Mouse (Mus musculus) hindbrain, embryonic 11.5 days (tissue): ENCODE measurements around the gene Ubxn10. TPM values are rescaled to one million over a fixed set of nuclear protein-coding genes. Genes with fewer than 3 reads are reported as not detected.

Experiments used
- ATAC-seq: fragments of 200-750 bp; cut with Nextera tagmentation; 2 replicates; pipeline ENCODE4 v1.8.0; 2017; ENCODE audit warnings: mild to moderate bottlenecking, moderate TSS enrichment, moderate library complexity; ENCODE audit not compliant: low FRiP score
- DNase-seq: peaks from one replicate; pipeline ENCODE4 v3.0.0-alpha.2; 2015; ENCODE audit warnings: low spot score
- H3K27ac ChIP-seq: fragments of 300-500 bp; sonication (generic); 2 replicates; pipeline ENCODE4 v1.5.1; 2014; ENCODE audit warnings: mild to moderate bottlenecking, low read depth, low read length
- H3K27me3 ChIP-seq: fragments of 300-500 bp; sonication (generic); 2 replicates; pipeline ENCODE4 v1.6.1; 2014; ENCODE audit warnings: mild to moderate bottlenecking, low read length, moderate library complexity, mixed read lengths; ENCODE audit not compliant: control insufficient read depth, insufficient read depth
- H3K36me3 ChIP-seq: fragments of 300-500 bp; sonication (generic); 2 replicates; pipeline ENCODE4 v1.6.1; 2014; ENCODE audit warnings: mild to moderate bottlenecking, low read length, moderate library complexity, mixed read lengths; ENCODE audit not compliant: control insufficient read depth, insufficient read depth
- H3K4me1 ChIP-seq: fragments of 300-500 bp; sonication (generic); replicated peaks from 2 replicates; pipeline ENCODE4 v1.6.1; 2014; ENCODE audit warnings: low read length, mixed read lengths; ENCODE audit not compliant: control insufficient read depth, insufficient read depth
- H3K4me2 ChIP-seq: fragments of 300-500 bp; sonication (generic); replicated peaks from 2 replicates; pipeline ENCODE4 v1.6.1; 2014; ENCODE audit warnings: mild to moderate bottlenecking, low read depth, low read length
- H3K4me3 ChIP-seq: fragments of 300-500 bp; sonication (generic); 2 replicates; pipeline ENCODE4 v1.5.1; 2014; ENCODE audit warnings: low read depth, low read length
- H3K9ac ChIP-seq: fragments of 300-500 bp; sonication (generic); 2 replicates; pipeline ENCODE4 v1.6.1; 2014; ENCODE audit warnings: low read depth, low read length
- H3K9me3 ChIP-seq: fragments of 300-500 bp; sonication (generic); 2 replicates; pipeline ENCODE4 v1.6.1; 2016; ENCODE audit warnings: low read length; ENCODE audit not compliant: control insufficient read depth
- whole genome bisulfite sequencing: fragments of 180-500 bp; shearing (Covaris S2); extraction: QIAGEN DNeasy Blood & Tissue Kit; methylation state at CpG from one replicate; pipeline ENCODE4 v1.1.7; 2014; 5-methylcytosine and 5-hydroxymethylcytosine counted together
- polyA plus RNA-seq: library from polyadenylated mRNA; unstranded; fragments of >200 nt; fragmentation: Nextera tagmentation; extraction: Ambion mirVana; gene quantifications from 2 replicates; pipeline ENCODE4 v1.2.1, GENCODE M21; 2014

The Ubxn10 gene
- polyA plus RNA-seq, 1 experiment from 2014 or later: 2.8 TPM

- 5% methylated on average over 4 of the region's 4 CpGs for WGBS
- no peak for DNase-seq
- Histone ChIP-seq H3K36me3 (no peaks in the 10 kb centered on the region), H3K9me3 (no peaks in the 10 kb centered on the region), H3K9ac (no peak overlapping the region), H3K27ac (0 out of 2 replicates have a peak overlapping the region, but pooled peaks have one; percentile 13), H3K4me3 (no peak overlapping the region), H3K4me1 (peaks cover 25% of the 10 kb centered on the region), H3K27me3 (peaks cover 7% of the 10 kb centered on the region), H3K4me2 (no peak overlapping the region)
- ATAC-seq: no peak
Measured at GRCm38 (mm10) chr4:138690561-138690960, 46.4 kb downstream of the Ubxn10 start.

GRCm38 (mm10) chr4:138689094-138689512, 47.9 kb downstream of the Ubxn10 start:
- Histone ChIP-seq H3K27ac (no peak overlapping the region), H3K4me2 (no peak overlapping the region), H3K9ac (no peak overlapping the region), H3K36me3 (no peaks in the 10 kb centered on the region), H3K9me3 (no peaks in the 10 kb centered on the region), H3K27me3 (peaks cover 7% of the 10 kb centered on the region), H3K4me1 (peaks cover 25% of the 10 kb centered on the region), H3K4me3 (no peak overlapping the region)
- 11% methylated on average over 3 of the region's 3 CpGs for WGBS
- no peak for ATAC-seq
- DNase-seq: no peak

GRCm38 (mm10) chr4:138685813-138686212, 51.2 kb downstream of the Ubxn10 start:
- no peak overlapping the region for H3K4me3 ChIP-seq
- H3K9me3 ChIP-seq: no peaks in the 10 kb centered on the region
- H3K4me2 ChIP-seq: no peak overlapping the region
- DNase-seq (no peak), ATAC-seq (no peak)
- 83% methylated on average over 6 of the region's 6 CpGs for WGBS
- H3K36me3 ChIP-seq: no peaks in the 10 kb centered on the region
- H3K4me1 ChIP-seq: peaks cover 18% of the 10 kb centered on the region
- H3K27me3 ChIP-seq: peaks cover 4% of the 10 kb centered on the region
- no peak overlapping the region for H3K9ac ChIP-seq
- no peak overlapping the region for H3K27ac ChIP-seq

GRCm38 (mm10) chr4:138682760-138683159, 54.2 kb downstream of the Ubxn10 start:
- Histone ChIP-seq H3K27me3 (no peaks in the 10 kb centered on the region), H3K4me1 (0 out of 2 replicates have a peak, but pooled peaks cover 7% of the 10 kb centered on the region), H3K36me3 (no peaks in the 10 kb centered on the region), H3K9me3 (no peaks in the 10 kb centered on the region), H3K4me2 (no peak overlapping the region), H3K4me3 (no peak overlapping the region), H3K27ac (peak overlapping the region; percentile 74), H3K9ac (no peak overlapping the region)
- no peak for DNase-seq
- ATAC-seq: peak; percentile 45; the same call in 1 of the 2 replicates
- WGBS: 28% methylated on average over 2 of the region's 2 CpGs

GRCm38 (mm10) chr4:138680124-138680523, 56.8 kb downstream of the Ubxn10 start:
- Histone ChIP-seq H3K9ac (no peak overlapping the region), H3K4me2 (no peak overlapping the region), H3K27ac (no peak overlapping the region), H3K9me3 (no peaks in the 10 kb centered on the region), H3K36me3 (no peaks in the 10 kb centered on the region), H3K4me3 (no peak overlapping the region), H3K4me1 (0 out of 2 replicates have a peak, but pooled peaks cover 7% of the 10 kb centered on the region), H3K27me3 (no peaks in the 10 kb centered on the region)
- ATAC-seq: no peak
- WGBS: 83% methylated on average over 4 of the region's 4 CpGs
- DNase-seq: no peak

GRCm38 (mm10) chr4:138677579-138677978, 59.4 kb downstream of the Ubxn10 start:
- peak; percentile 76 for DNase-seq
- H3K4me1 ChIP-seq: 0 out of 2 replicates have a peak, but pooled peaks cover 3% of the 10 kb centered on the region
- 25% methylated on average over 16 of the region's 16 CpGs for WGBS
- no peaks in the 10 kb centered on the region for H3K9me3 ChIP-seq
- no peak overlapping the region for H3K9ac ChIP-seq
- H3K27me3 ChIP-seq: no peaks in the 10 kb centered on the region
- H3K4me3 ChIP-seq: no peak overlapping the region
- H3K36me3 ChIP-seq: no peaks in the 10 kb centered on the region
- no peak overlapping the region for H3K27ac ChIP-seq
- ATAC-seq: no peak
- H3K4me2 ChIP-seq: 0 out of 2 replicates have a peak overlapping the region, but pooled peaks have one; percentile 3

GRCm38 (mm10) chr4:138676480-138676879, 60.5 kb downstream of the Ubxn10 start:
- no peak overlapping the region for H3K4me2 ChIP-seq
- H3K27ac ChIP-seq: no peak overlapping the region
- no peak overlapping the region for H3K4me3 ChIP-seq
- H3K27me3 ChIP-seq: no peaks in the 10 kb centered on the region
- H3K9ac ChIP-seq: no peak overlapping the region
- no peaks in the 10 kb centered on the region for H3K36me3 ChIP-seq
- H3K4me1 ChIP-seq: no peaks in the 10 kb centered on the region
- H3K9me3 ChIP-seq: no peaks in the 10 kb centered on the region
- DNase-seq: peak; percentile 59
- 18% methylated on average over 16 of the region's 16 CpGs for WGBS
- no peak for ATAC-seq

- H3K27ac ChIP-seq: no peak overlapping the region
- no peak overlapping the region for H3K4me3 ChIP-seq
- no peak overlapping the region for H3K4me2 ChIP-seq
- H3K9me3 ChIP-seq: no peaks in the 10 kb centered on the region
- ATAC-seq (no peak), DNase-seq (no peak)
- no peaks in the 10 kb centered on the region for H3K27me3 ChIP-seq
- 71% methylated on average over 4 of the region's 4 CpGs for whole genome bisulfite sequencing
- H3K9ac ChIP-seq: no peak overlapping the region
- no peaks in the 10 kb centered on the region for H3K36me3 ChIP-seq
- no peaks in the 10 kb centered on the region for H3K4me1 ChIP-seq
Measured at GRCm38 (mm10) chr4:138672160-138672559, 64.8 kb downstream of the Ubxn10 start.

GRCm38 (mm10) chr4:138670093-138670889, 66.7 kb downstream of the Ubxn10 start:
- ATAC-seq (no peak), DNase-seq (no peak)
- WGBS: 87% methylated on average over 11 of the region's 11 CpGs
- H3K27me3 ChIP-seq: no peaks in the 10 kb centered on the region
- H3K9ac ChIP-seq: no peak overlapping the region
- no peaks in the 10 kb centered on the region for H3K4me1 ChIP-seq
- H3K9me3 ChIP-seq: no peaks in the 10 kb centered on the region
- no peak overlapping the region for H3K27ac ChIP-seq
- H3K4me3 ChIP-seq: no peak overlapping the region
- H3K36me3 ChIP-seq: no peaks in the 10 kb centered on the region
- H3K4me2 ChIP-seq: no peak overlapping the region
